Mouse (Mus musculus) limb, embryonic 11.5 days (tissue): ENCODE measurements around the gene Hormad1. TPM values are rescaled to one million over a fixed set of nuclear protein-coding genes. Genes with fewer than 3 reads are reported as not detected.
A peak's percentile ranks its signal among the peaks of the same experiment; 100 is the strongest.
"Not testable (repeated sequence)": the region's sequence is repeated elsewhere in the genome, so short reads cannot be mapped to it uniquely, and the experiment has no call there.

ENCODE experiments used
- ATAC-seq: fragments of 200-750 bp; cut with Nextera tagmentation; 2 replicates; pipeline ENCODE4 v1.8.0; 2017; ENCODE audit warnings: low read depth; ENCODE audit not compliant: insufficient number of reproducible peaks, low FRiP score, low TSS enrichment
- DNase-seq: peaks from one replicate; pipeline ENCODE4 v3.0.0-alpha.2; 2015; ENCODE audit warnings: low spot score
- H3K27ac ChIP-seq: fragments of 300-500 bp; sonication (generic); replicated peaks from 2 replicates; pipeline ENCODE4 v1.5.1; 2014; ENCODE audit warnings: low read depth, mild to moderate bottlenecking, low read length
- H3K27me3 ChIP-seq: fragments of 300-500 bp; sonication (generic); 2 replicates; pipeline ENCODE4 v1.6.1; 2014; ENCODE audit warnings: mild to moderate bottlenecking, low read length, mixed read lengths; ENCODE audit not compliant: control insufficient read depth, insufficient read depth
- H3K36me3 ChIP-seq: fragments of 300-500 bp; sonication (generic); 2 replicates; pipeline ENCODE4 v1.6.1; 2014; ENCODE audit warnings: mild to moderate bottlenecking, low read length, moderate library complexity, mixed read lengths; ENCODE audit not compliant: control insufficient read depth, insufficient read depth
- H3K4me1 ChIP-seq: fragments of 300-500 bp; sonication (generic); 2 replicates; pipeline ENCODE4 v1.6.1; 2014; ENCODE audit warnings: low read length, mixed read lengths; ENCODE audit not compliant: control insufficient read depth, insufficient read depth
- H3K4me2 ChIP-seq: fragments of 300-500 bp; sonication (generic); 2 replicates; pipeline ENCODE4 v1.6.1; 2014; ENCODE audit warnings: low read depth, mild to moderate bottlenecking, moderate library complexity; ENCODE audit not compliant: severe bottlenecking
- H3K4me3 ChIP-seq: fragments of 300-500 bp; sonication (generic); 2 replicates; pipeline ENCODE4 v1.5.1; 2014; ENCODE audit warnings: low read depth, low read length
- H3K9ac ChIP-seq: fragments of 300-500 bp; sonication (generic); 2 replicates; pipeline ENCODE4 v1.6.1; 2014; ENCODE audit warnings: mild to moderate bottlenecking, low read length
- H3K9me3 ChIP-seq: fragments of 300-500 bp; sonication (generic); 2 replicates; pipeline ENCODE4 v1.6.1; 2016; ENCODE audit warnings: low read length; ENCODE audit not compliant: control insufficient read depth
- WGBS: fragments of 180-500 bp; shearing (Covaris S2); extraction: QIAGEN DNeasy Blood & Tissue Kit; methylation state at CpG from one replicate; pipeline ENCODE4 v1.1.7; 2014; 5-methylcytosine and 5-hydroxymethylcytosine counted together
- polyA plus RNA-seq: library from polyadenylated mRNA; unstranded; fragments of >200 nt; fragmentation: Nextera tagmentation; extraction: Ambion mirVana; gene quantifications from 2 replicates; pipeline ENCODE4 v1.2.1, GENCODE M21; 2014

Hormad1 gene
- polyA plus RNA-seq, 1 experiment from 2014 or later: not detected

GRCm38 (mm10) chr3:95621241-95621640 lies 61.8 kb downstream of the Hormad1 start:
- H3K9ac ChIP-seq: no peak overlapping the region
- no peak overlapping the region for H3K4me2 ChIP-seq
- no peaks in the 10 kb centered on the region for H3K9me3 ChIP-seq
- H3K4me3 ChIP-seq: no peak overlapping the region
- ATAC-seq (no peak), DNase-seq (no peak)
- H3K27me3 ChIP-seq: no peaks in the 10 kb centered on the region
- no peak overlapping the region for H3K27ac ChIP-seq
- H3K36me3 ChIP-seq: peaks cover 6% of the 10 kb centered on the region; the same call in 1 of the 2 replicates
- WGBS: 82% methylated on average over 1 of the region's 1 CpGs
- H3K4me1 ChIP-seq: peaks cover 6% of the 10 kb centered on the region; the same call in 1 of the 2 replicates

DNA sequence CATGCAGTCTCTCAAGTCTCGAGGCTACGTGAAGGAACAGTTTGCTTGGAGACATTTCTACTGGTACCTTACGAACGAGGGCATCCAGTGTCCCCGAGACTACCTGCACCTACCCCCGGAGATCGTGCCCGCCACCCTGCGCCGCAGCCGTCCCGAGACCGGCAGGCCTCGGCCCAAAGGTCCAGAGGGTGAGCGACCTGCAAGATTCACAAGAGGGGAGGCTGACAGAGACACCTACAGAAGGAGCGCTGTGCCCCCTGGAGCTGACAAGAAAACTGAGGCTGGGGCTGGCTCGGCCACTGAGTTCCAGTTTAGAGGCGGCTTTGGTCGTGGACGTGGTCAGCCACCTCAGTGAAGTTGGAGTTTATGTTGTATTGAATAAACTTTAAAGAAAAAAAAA lies 62.9 kb downstream of the Hormad1 start:
- DNase-seq, H3K4me3 ChIP-seq, H3K4me1 ChIP-seq, H3K4me2 ChIP-seq, H3K27ac ChIP-seq, ATAC-seq, H3K9ac ChIP-seq, H3K36me3 ChIP-seq, H3K27me3 ChIP-seq, H3K9me3 ChIP-seq: not testable (repeated sequence)
- WGBS: 96% methylated on average over 19 of the region's 20 CpGs

GRCm38 (mm10) chr3:95623551-95623950 lies 64.1 kb downstream of the Hormad1 start:
- Histone ChIP-seq H3K36me3 (peaks cover 11% of the 10 kb centered on the region), H3K27ac (no peak overlapping the region), H3K4me3 (no peak overlapping the region), H3K9ac (no peak overlapping the region; the same call in 1 of the 2 replicates), H3K4me1 (peaks cover 7% of the 10 kb centered on the region; the same call in 1 of the 2 replicates), H3K4me2 (no peak overlapping the region), H3K9me3 (no peaks in the 10 kb centered on the region), H3K27me3 (no peaks in the 10 kb centered on the region)
- WGBS: 72% methylated on average over 2 of the region's 2 CpGs
- ATAC-seq: no peak
- DNase-seq: no peak

- Histone ChIP-seq H3K36me3 (peaks cover 15% of the 10 kb centered on the region), H3K27ac (peak overlapping the region; percentile 59; the same call in 1 of the 2 replicates), H3K4me3 (peak overlapping the region; percentile 70), H3K4me2 (peak overlapping the region; percentile 42)
- not testable (repeated sequence) for H3K9ac ChIP-seq, H3K9me3 ChIP-seq, H3K4me1 ChIP-seq, ATAC-seq, DNase-seq, H3K27me3 ChIP-seq
- WGBS: 79% methylated on average over 5 of the region's 5 CpGs
Measured at GRCm38 (mm10) chr3:95623991-95624515, 64.6 kb downstream of the Hormad1 start.

DNA sequence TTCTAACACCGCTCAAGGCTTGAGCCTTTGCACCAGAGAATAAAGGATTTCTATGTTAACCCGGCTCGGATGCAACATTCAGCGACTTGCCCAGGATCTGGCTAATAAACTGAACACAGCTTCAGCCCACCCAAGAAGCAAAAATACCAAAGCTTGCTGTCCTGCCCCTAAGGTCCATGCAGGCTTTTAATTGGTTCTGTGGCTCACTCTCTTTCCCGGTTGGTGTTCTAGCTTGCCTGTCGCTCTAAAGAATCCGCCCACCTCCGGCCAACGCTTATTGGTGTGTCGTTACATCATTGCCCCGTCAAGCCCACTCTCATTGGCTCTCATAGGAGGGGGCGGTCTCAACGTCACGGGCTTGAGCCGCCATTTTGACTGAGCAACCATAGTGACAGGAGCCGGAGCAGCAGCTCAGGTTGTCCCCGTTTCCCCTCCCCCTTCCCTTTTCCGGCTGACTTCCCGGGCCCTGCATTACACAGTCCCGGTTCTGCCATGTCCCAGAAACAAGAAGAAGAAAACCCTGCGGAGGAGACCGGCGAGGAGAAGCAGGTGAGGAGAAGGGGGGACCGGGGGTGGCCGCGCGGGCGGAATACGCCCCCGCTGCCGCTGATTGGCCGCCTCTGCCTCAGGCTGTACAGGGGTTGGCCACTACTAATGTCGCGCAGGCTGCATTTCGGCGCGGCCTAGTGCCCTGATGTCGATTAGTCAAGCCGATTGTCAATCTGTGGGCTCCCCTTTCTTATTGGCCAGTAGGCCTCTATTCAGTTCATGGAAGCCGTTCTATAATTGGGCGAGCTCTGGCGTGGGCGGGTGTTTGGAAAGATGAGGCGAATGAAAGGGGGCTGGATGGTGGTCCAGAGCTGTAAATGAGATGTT lies 65.4 kb downstream of the Hormad1 start, which contains the start of gene Ensa:
Ensa (plus strand) TSS at position 366 of the 876 bp plus-strand sequence.
- H3K9ac ChIP-seq: peak within 1 kb of the TSS; percentile 63
- H3K36me3 ChIP-seq: peaks cover 15% of the 10 kb centered on the region
- WGBS: under 1% methylated on average over 44 of the region's 44 CpGs
- DNase-seq (peak; percentile 97), ATAC-seq (peak; percentile 99)
- H3K27ac ChIP-seq: peak within 1 kb of the TSS; percentile 59; the same call in 1 of the 2 replicates
- peak within 1 kb of the TSS; percentile 67 for H3K4me2 ChIP-seq
- peak within 1 kb of the TSS; percentile 70 for H3K4me3 ChIP-seq
- no peaks in the 10 kb centered on the region for H3K27me3 ChIP-seq
- peaks cover 7% of the 10 kb centered on the region; the same call in 1 of the 2 replicates for H3K4me1 ChIP-seq
- no peaks in the 10 kb centered on the region for H3K9me3 ChIP-seq

DNA sequence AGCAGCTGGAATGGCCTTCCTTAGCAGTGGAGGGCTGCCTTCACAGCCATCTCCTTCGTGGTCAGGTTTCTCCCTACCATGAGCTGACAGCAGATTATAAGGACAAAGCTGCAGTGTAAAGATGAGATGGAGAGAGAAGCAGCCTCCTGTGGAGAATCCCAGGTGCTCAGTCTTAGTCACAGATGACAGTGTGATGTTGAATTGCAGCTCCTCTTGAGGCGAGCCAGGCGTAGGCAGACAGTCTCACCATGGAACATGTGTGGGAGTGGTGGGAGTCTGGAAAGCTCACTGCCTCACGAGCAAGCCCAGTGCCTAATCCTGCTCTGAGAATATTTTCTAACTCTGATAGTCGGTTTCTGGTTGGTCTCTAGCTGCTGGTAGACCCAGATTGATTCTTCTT lies 68.3 kb downstream of the Hormad1 start:
- H3K9ac ChIP-seq: no peak overlapping the region
- WGBS: 87% methylated on average over 5 of the region's 5 CpGs
- DNase-seq: no peak
- H3K4me3 ChIP-seq: no peak overlapping the region
- H3K27ac ChIP-seq: no peak overlapping the region
- no peak overlapping the region for H3K4me2 ChIP-seq
- no peak for ATAC-seq
- no peaks in the 10 kb centered on the region for H3K27me3 ChIP-seq
- H3K36me3 ChIP-seq: peaks cover 15% of the 10 kb centered on the region
- H3K4me1 ChIP-seq: peaks cover 7% of the 10 kb centered on the region; the same call in 1 of the 2 replicates
- no peaks in the 10 kb centered on the region for H3K9me3 ChIP-seq

- no peaks in the 10 kb centered on the region for H3K27me3 ChIP-seq
- H3K4me1 ChIP-seq: peaks cover 7% of the 10 kb centered on the region; the same call in 1 of the 2 replicates
Measured at GRCm38 (mm10) chr3:95629755-95630154, 70.3 kb downstream of the Hormad1 start.

GRCm38 (mm10) chr3:95630856-95631255 lies 71.4 kb downstream of the Hormad1 start:
- no peak overlapping the region for H3K9ac ChIP-seq
- no peak overlapping the region for H3K4me2 ChIP-seq
- no peaks in the 10 kb centered on the region for H3K27me3 ChIP-seq
- WGBS: 86% methylated on average over 3 of the region's 3 CpGs
- no peak for ATAC-seq
- no peak overlapping the region for H3K27ac ChIP-seq
- no peak overlapping the region for H3K4me3 ChIP-seq
- H3K9me3 ChIP-seq: no peaks in the 10 kb centered on the region
- H3K36me3 ChIP-seq: peaks cover 26% of the 10 kb centered on the region
- DNase-seq: no peak
- peaks cover 5% of the 10 kb centered on the region; the same call in 1 of the 2 replicates for H3K4me1 ChIP-seq

More at GRCm38 (mm10) chr3:95629755-95630154, 70.3 kb downstream of the Hormad1 start:
- Histone ChIP-seq H3K4me2 (no peak overlapping the region), H3K27ac (no peak overlapping the region), H3K36me3 (peaks cover 19% of the 10 kb centered on the region), H3K9me3 (no peaks in the 10 kb centered on the region), H3K4me3 (no peak overlapping the region), H3K9ac (no peak overlapping the region)
- DNase-seq: no peak
- ATAC-seq: no peak
- 87% methylated on average over 4 of the region's 4 CpGs for whole genome bisulfite sequencing
